Mouse (Mus musculus) forebrain, embryonic 11.5 days (tissue): ENCODE results near the gene CT030661.1. TPM values are rescaled to one million over a fixed set of nuclear protein-coding genes. Genes with fewer than 3 reads are reported as not detected.

Experiments
- polyA plus RNA-seq: library from polyadenylated mRNA; unstranded; fragments of >200 nt; fragmentation: Nextera tagmentation; extraction: Ambion mirVana; gene quantifications from 2 replicates; pipeline ENCODE4 v1.2.1, GENCODE M21; 2014

Gene CT030661.1
- polyA plus RNA-seq, 1 experiment from 2014 or later = 14.1 TPM

Other genes with a start within 250 kb of the CT030661.1 start
- 2.3 and 2.5 TPM in 2 replicates for gene Zfp947, start 148.6 kb downstream of the CT030661.1 start, polyA plus RNA-seq
- gene Zfp994, start 89.2 kb downstream of the CT030661.1 start, polyA plus RNA-seq = 4.0 and 4.3 TPM in 2 replicates
- 16.0 and 18.8 TPM in 2 replicates for gene Zfp944, start 46.6 kb upstream of the CT030661.1 start, polyA plus RNA-seq
- 9.2 and 12.2 TPM in 2 replicates for gene Zfp758, start 46.6 kb upstream of the CT030661.1 start, polyA plus RNA-seq
- gene Zfp946, start 109.4 kb upstream of the CT030661.1 start, polyA plus RNA-seq = 28.7 and 32.5 TPM in 2 replicates